ENCODE assay signal across 14 mouse cellular contexts in the genomic region with DNA sequence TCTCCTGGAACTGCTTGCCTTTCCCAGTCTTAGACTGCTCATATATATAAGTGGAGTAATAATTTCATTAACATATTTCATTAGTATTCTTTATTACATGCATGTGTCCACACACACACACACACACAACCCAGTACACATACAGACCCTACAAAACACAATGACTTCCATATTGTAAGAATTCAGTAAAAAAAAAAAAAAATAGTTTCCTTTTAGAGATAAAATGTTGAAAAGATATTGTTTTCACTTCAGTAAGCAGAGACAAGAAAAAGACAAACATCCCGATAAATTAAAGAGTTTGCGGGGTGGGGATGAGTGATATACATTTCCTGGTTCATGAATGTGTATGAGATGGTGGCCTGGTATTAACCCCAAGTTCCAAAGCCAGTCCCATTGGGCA.
"Had no signal": no experiment of that assay in that cellular context is flagged by ENCODE, and none has a peak within 500 bp of the region (broad histone marks: within the 10 kb centered on the region; RNA-seq: fewer than 3 reads in every experiment).

No protein-coding gene starts in this region.

- H3K4me1 ChIP-seq: stomach, embryonic 15.5 days had no signal

- H3K36me3 ChIP-seq: lung, embryonic 15.5 days; midbrain, embryonic 10.5 days; midbrain, embryonic 12.5 days; midbrain, embryonic 15.5 days; neural tube, embryonic 12.5 days; stomach, embryonic 15.5 days had no signal

- ATAC-seq: lung, postnatal 0 days; midbrain, embryonic 15.5 days had no signal

- H3K4me2 ChIP-seq: lung, embryonic 15.5 days; midbrain, embryonic 12.5 days; midbrain, embryonic 15.5 days; neural tube, embryonic 12.5 days; stomach, embryonic 15.5 days had no signal

- H3K27ac ChIP-seq: lung, embryonic 15.5 days; midbrain, embryonic 10.5 days; midbrain, embryonic 12.5 days; midbrain, embryonic 15.5 days; neural tube, embryonic 12.5 days; stomach, embryonic 15.5 days; stomach, postnatal 0 days had no signal

- DNase-seq: lung, adult 2 months; lung, postnatal 14 days; right cerebral cortex, postnatal 14 days; thymus, adult 2 months; thymus, postnatal 14 days; thymus, postnatal 36 days had no signal

- H3K4me3 ChIP-seq: lung, embryonic 15.5 days; midbrain, embryonic 10.5 days; midbrain, embryonic 12.5 days; midbrain, embryonic 15.5 days; neural tube, embryonic 12.5 days; stomach, embryonic 15.5 days had no signal

- H3K9me3 ChIP-seq: lung, embryonic 15.5 days; midbrain, embryonic 10.5 days; midbrain, embryonic 12.5 days; midbrain, embryonic 15.5 days; neural tube, embryonic 12.5 days; stomach, embryonic 15.5 days had no signal

- H3K9ac ChIP-seq: lung, embryonic 15.5 days; midbrain, embryonic 12.5 days; midbrain, embryonic 15.5 days; neural tube, embryonic 12.5 days; stomach, embryonic 15.5 days had no signal

- H3K27me3 ChIP-seq: lung, embryonic 15.5 days; midbrain, embryonic 15.5 days; neural tube, embryonic 12.5 days; stomach, embryonic 15.5 days had no signal
